Mouse (Mus musculus) MEL-GATA-1-ER (cell line): Measurements from ENCODE around the gene Tex21.

Source experiments
- DNase-seq: peaks from one replicate; pipeline ENCODE4 v3.0.0-alpha.2; 2012; ENCODE audit warnings: low read depth; ENCODE audit errors: extremely low read depth

Gene Tex21

DNA sequence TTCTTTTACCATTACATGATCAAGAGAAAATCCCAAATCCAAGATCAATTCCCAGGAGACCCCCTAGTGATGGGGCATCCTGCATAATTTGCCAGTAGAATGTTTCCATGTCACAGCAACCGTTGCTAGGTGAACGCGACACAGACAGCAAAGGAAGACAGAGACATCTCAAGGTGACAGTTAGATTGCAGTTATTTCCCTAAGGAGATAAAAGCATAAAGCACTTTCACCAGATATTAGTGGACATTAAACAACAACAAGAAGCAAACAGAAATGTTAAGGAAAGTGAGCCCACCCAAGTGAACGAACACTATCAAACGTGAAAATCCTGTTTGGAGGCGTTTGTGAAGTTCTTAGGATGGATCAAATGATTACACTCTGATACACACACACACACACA lies at the start of gene Tex21:
Tex21 (minus strand) TSS at position 101 of the 400 bp plus-strand sequence.
- no peak for DNase-seq

DNA sequence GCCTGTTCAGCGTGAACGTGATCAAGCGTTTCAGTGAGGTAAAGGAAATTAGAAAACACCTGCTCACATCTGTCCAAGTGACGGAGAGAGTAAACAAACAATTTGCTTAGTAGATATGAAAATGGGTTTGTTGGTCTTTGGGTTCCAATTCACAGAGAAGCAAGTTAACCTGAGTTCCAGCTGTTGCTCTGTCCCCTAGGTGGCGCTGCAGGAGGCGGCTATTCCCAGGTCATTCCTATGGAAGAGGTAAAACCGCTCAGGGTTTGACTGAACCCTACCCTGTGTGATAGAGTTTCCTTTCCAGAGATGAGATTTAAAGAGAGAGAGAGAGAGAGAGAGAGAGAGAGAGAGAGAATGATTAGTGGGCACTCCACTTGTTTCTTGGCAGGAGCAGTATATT lies 46.6 kb upstream of the Tex21 start:
- DNase-seq = no peak

DNA sequence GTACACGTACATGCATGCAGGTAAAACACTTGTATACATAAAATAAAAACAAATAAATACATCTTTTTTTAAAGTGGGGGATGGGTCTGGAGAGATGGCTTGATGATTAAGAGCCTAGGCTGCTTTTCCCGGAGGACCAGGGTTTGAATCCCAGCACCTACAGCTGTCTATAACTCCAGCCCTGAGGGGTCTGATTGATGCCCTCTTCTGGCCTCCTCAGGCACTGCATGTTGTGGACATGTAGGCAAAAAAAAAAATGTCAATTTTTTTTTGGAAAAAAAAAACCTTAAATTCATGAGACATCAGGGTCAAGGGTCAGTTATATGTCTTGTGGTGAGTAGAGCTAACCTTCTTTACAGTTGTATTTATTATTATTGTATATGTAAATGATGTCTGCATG lies 43.7 kb upstream of the Tex21 start:
- DNase-seq = no peak

DNA sequence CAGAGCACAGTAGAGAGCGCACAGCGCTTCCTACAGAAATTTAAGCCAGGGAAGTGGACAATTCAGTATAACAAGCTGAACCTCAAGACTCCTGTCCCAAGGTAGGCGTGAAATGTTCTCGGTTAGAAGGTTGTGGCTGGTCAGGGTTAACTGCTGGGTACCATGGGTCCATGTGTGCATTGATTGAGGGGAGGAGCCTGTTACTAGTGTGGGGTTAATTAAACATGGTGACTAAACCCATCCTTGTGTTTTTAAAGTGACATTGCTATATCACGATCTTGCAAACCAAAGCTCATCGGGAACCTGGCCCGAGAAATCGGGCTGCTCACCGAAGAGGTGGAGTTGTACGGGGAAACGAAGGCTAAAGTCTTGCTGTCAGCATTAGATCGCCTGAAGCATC lies 42.9 kb upstream of the Tex21 start:
- no peak for DNase-seq

DNA sequence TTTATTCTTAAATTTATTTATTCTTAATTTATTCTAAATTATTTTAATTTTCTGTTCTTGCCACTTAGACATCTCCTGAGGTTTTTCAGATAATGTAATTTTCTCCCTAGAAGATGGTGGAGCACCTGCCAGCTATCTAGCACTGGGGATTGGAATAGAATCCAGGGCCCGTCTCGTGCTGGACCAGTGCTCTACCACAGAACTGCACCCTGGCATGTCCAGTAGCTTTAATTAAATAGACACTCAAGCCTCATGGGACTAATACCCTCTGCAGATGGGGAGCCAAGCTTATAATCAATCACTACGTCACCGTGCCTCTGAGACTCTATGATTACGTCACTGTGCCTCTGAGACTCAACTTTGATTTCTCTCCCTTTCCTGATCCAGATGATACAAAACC lies 41.9 kb upstream of the Tex21 start:
- DNase-seq = no peak

DNA sequence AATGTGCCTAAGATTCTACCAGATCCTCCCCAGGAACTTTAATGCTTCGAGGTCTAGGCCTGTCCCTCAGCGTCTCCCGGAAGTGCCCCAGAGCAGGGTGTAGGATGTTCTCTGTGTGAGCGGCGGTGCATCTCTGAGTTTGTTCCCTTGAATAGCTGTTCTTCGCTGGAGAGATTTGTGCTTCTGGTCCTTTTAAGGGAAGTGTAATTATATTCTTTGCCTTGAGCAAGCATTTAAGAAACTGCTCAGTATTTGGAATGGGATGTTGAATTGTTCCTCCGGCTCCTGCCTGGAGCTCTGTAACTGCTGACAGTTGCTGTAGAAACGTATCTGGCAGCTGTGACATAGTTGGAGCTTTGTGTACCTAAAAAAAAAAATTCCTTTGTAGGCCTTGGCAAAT lies 41.4 kb upstream of the Tex21 start:
- DNase-seq = no peak

DNA sequence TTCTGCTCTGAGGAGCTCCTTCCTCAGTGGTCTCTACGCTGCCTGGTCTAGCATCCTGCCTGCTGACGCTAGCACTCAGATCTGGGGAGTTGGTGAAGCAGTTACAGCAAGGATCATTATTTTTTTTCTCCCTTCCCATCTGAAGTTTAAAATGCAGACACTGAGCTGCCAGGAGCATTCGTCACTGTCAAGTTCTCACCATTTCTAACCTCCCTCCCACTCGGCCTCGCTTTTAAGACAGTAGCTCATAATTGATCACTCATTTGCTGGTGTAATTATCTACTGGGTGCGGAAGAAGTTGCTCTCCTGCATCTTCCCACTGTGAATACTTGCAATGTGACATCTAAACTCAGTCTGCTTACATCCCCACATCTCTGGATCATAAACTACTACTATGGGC lies 38.9 kb upstream of the Tex21 start:
- no peak for DNase-seq

DNA sequence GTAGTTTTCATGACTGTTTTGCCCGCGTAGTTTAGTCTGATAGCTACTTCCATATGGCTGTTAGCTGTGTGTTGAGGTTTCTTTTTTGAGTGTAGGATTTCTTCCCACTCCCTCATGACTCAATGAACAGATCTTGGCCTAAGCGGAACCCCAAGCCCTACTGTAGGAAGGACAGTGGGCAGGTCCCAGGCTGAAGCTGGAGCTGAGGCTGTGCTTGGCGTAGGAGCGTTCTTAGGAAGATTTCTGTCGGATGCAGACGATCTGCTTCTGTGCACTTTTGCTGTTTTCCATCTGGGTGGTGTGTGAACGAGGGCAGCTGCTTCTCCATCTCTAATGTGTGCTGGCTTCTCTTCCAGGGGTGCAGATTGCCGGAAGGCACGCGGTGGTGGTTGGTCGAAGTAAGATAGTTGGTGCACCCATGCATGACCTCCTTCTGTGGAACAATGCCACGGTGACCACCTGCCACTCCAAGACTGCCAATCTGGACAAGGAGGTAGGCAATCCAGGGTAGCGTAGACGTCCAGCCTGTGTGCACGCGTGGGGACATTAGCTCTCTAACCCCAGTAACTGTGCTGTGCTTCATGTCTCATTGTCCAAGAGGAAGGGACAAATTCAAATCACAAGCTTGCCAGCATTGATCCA lies 36.1 kb upstream of the Tex21 start:
- DNase-seq = no peak

DNA sequence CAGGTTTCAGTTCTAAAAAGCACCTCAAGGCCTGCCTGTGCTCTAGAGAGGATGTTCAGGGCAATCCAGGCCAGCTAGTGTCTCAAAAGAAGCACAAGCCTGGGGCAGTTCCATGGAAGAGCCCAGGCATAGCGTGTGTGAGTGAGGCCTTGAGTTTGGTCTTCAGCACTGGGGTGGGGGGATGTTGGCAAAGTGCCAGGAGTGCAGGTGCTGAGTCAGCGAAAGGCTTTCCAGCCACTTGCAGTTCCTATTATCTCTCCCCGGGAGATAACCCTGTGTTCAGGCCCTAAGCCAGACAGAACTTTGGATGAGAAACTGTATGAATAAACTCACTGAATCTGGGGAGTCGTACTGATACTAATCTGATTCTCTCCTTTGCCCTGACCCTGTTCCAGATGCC lies 35.6 kb upstream of the Tex21 start:
- no peak for DNase-seq

DNA sequence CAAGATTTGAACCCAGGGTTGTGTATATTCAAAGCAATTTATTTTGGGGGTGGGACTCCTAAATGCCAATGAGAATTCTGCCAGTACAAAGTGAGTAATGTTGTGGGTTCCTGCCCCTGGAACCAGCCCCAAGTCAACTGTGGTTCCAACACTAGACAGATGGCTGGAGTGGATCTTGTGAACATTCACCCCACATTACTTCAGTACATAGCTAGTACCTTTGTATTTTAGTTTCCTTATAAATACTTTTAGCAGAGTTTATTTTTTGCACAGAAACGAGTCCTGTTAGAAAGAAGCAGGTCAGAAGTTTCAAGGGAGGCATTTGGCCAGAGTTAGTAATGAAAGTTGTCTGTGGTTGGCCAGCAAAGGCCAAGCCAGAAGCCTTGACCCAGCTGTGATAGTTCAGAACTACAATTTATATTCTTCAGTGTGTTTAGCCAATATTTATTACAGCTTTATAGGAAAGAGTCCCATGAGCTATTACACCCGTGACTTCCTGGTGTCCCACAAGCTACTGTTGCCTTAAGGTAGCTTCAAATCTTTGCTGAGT lies 34.6 kb upstream of the Tex21 start:
- no peak for DNase-seq

DNA sequence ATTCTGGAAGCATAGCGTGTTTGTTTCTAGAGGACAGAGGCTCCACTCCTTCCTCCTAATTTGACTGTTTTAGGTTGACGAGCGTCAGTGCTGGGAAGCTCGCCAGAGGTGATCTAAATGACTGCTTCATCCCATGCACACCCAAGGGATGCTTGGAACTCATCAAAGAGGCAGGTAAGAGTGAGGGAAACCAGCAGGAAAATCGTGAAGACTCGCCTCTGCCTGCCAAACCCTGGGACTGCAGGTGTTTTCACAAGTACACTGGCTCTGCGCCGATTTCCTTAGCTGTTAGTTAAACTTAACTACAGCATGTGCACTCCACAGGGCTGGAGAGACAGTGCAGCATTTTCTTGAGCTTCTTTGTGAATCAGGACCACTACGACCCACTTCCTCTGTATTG lies 34.0 kb upstream of the Tex21 start:
- no peak for DNase-seq

DNA sequence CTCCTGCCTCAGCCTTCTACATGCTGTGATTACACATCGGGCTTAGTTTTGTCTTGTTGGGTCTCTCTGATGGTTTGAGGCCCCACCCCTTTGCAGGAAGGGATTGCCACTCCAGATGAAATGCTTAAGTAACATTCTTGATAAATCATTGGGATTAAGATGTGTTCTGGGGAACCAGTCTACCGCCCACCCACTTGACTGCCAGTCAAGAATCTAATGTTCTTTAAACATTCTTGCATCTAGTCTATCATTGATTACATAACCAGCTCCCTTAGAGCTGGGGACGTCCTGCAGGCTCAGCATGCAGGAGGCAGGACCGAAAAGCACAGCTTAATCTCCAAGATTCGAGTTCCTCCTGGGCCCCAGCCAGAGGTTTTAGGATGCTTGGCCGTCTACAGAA lies 31.7 kb upstream of the Tex21 start:
- DNase-seq = no peak

DNA sequence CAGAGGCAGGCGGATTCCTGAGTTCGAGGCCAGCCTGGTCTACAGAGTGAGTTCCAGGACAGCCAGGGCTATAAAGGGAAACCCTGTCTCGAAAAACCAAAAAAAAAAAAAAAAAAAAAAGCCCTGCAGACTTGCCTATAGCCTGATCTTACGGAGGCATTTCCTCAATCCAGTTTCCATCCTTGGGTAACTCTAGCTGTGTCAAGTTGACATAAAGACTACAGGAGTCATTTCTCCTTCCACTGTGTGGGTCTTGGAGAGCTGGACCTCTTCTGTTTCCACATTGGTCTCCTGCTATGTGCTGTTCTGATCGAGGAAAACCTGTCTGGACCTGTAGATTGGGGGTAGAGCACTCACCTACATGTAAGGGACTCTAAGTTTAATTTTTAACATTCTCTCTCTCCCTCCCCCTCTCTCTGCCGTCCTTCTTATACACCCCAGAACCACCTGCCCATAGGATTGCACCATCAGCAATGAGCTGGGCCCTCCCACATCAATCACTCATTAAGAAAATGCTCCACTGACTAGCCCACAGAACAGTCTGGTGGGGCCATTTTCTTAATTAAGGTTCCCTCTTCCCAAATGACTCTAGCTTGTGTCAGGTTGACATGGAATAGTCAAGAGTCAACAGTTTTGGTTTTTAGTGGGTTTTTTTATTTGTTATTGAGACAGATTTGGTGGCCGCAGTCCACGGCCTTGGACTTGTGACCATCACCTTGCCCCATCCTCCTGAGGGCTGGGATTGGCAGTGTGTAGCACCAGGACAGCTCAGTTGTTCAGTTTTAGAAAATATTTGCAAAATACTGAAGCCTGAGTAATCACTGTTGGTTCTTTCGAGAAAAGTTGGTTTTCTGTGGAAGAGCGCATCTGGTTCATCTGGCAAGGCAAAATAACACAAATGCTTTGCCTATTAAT lies 26.3 kb upstream of the Tex21 start:
- DNase-seq = no peak

DNA sequence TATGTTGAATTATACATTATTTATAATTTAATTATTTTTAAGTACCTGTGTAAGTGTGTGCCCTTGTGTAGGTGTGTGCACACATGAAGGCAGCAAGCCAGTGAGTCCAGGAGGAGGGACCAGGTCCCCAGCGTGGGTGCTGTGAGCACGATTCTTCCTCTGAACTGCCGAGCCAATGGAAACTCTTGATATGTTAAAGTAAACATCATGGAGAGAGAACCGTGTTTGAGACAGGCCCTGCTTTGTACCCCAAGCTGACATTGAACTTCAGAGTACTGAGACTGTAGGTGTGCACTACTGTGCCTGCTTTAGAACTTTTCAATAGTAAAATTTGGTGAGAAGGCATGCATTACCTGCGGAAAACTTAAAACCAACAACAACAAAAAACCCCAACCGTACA lies 25.0 kb upstream of the Tex21 start:
- DNase-seq = no peak

DNA sequence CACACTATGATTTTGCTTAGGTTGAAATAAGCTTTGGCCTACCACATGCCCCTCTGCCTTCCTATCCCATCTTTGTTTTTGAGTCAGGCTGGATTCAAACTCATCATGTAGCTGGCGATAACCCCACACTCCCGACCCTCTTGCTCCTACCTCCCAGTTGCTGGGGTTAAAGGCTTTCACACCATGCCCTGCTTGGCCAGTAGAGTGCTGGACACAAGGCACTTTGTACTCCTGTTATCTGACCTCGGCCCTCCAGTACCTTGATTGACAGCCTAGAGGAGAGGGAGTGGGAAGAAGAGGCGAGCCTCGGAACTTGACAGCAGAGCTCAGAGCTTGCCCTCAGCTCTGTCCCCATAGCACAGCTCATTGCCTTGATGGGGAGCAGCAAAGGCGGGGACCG lies 22.6 kb upstream of the Tex21 start:
- DNase-seq = no peak

DNA sequence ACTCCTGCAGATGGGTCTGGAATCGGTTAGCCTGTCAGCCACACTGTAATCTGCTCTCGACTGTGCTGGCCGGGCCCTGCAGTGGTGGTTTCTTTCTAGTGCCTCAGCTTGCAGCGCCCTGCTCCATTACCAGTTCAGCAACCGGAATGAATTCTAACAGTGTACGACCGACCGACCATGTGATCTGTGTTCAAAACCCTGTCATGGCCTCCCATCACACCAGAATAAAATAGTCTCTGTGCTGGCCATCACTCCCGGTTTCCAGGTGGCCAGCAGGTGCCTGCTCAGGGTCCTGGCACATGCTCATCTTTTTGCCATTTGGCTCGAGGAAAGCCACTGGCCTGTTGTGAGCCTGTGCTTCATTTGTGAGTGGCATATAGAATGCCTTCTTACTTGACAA lies 22.1 kb upstream of the Tex21 start:
- DNase-seq = no peak

DNA sequence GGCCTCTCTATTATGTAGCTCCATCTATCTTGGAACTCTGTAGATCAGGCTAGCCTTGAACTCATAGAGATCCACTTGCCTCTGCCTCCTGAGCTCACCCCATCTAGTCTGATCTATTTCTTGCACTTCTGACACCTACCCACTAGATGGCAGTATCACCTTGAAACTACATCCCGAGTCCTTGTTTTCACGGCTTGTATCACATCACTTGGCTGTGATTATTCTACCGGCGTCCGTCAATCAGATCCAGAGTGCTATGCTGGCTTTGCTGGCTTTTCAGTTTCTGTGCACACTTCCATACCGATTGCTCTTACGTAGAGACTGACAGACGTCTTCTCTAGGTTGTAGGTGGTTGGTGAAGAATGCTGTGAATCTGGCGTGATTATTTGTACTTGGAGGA lies 20.3 kb upstream of the Tex21 start:
- DNase-seq = no peak

DNA sequence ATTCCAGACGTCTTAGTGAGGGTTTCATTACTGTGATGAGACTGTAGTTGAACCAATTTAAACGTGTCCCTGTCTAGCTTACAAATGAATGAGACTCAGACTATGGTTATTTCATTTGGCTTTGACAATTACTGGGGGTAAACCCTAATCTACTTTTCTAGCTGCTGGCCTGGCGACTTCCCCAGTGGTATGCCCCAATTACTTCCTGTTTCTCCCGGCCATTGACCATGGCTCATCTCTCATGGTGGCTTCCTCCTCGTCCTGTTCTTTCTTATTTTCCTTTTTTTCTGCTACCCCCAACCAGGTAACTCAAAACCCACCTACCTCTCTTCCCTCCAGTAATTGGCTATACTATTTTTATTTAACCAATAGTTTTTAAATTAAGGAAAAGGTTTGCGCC lies 18.5 kb upstream of the Tex21 start:
- DNase-seq = no peak

DNA sequence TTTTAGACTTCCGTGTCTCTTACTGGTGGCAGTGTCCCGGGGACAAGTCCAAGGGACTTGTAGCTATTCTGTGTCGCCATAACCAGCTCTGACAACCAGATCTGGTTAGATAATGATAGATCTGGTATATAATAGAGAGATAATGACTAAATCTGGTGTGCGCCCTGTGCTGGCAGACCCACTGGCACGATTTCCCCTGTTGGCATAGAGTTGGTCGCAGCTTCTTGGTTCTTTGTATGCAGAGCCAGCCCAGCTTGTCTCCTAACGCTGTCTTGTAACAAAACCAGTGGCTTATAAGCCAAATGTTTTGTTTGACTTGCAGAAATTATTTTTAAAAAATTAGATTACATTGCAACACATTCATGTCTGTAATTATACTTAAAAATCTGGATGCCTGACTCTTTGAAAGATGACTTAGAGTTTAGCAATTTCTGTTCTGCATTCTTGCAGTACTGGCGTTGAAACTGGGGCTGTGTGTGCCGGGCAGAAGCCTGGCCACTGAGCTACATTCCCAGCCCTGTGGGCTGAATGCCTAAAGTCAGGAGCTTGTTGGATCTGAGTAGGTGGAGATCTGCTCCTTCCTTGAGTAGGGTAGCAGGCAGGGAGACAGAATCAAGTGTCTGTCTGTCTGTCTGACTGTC lies 17.9 kb upstream of the Tex21 start:
- DNase-seq = no peak

DNA sequence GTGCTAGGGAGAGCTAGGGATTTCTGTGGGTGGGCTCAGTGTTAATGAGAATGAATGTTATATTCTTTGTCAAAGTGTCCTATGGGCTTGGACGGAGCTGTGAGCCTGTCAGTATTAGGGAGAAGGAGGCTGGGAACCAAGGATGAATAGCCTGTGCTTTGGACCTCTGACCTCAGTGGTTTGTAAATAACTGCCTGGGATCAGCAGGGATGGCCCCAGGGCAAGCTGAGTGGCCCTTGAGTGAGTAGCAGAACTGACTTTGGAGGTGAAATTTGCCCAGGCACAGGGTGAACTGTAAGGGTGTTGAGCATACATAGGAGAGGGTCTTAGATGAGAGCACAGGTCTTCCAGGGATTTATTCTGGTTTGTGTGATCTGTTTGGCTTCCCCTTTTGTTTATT lies 17.3 kb upstream of the Tex21 start:
- DNase-seq = no peak

DNA sequence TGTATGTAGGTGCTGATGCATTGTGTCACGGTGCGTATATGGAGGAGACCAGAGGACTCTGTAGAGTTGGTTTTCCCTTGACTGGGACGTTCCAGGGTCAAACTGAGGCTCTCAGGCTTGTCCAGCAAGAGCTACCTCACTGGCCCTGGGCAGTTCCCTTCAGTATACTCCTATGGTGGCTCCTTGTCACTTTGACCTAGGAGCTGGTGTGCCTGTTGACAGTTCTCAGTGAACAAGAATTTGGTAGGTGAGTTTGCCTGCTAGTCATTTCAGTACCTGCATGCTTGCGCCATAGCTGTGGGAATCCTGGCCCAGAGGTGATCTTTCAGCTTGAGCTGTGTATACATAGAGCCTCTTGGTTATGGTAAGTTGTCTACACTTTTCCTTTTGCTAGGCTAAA lies 16.4 kb upstream of the Tex21 start:
- no peak for DNase-seq

DNA sequence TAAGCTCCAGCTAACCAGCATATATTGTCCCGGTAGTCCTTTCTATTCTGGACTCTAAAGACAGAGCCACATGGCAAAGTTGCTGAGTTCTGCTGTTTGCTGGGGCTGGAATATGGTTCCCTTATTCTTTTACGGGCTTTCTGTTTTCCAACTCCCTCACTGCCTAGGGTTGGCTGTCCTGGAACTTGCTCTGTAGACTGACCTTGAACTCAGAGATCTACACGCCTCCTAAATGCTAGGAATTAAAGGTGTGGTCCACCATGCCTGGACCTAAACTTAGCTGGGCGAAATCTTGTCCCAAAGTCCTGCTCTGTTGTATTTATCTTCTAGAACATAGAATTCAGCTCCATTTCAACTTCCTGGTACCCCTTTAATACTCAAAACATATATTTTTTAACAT lies 15.0 kb upstream of the Tex21 start:
- DNase-seq = no peak
